Mouse (Mus musculus): ENCODE data around the gene Plekha6.

Plekha6 gene

DNA sequence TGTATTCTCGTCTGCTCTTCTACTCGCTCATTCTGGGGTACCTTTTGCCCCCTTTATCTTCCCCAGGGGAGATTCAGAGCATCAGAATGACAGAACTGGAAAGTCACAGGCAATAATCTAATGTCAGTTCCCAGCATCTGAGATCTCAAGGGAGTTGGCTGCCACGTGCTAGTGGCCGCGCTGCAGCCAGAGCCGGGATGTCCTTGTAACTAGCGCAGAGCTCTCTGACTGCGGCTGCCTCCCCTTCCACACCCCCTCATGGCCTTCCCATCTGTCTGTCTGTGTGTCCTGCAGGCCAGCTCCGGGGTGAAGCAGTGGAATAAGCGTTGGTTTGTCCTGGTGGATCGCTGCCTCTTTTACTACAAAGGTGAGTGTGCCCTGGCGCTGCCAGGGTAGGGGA lies 100.4 kb downstream of the Plekha6 start:
- no peak for ATAC-seq (ENCODE audit: insufficient number of reproducible peaks, low FRiP score, low TSS enrichment)

GRCm38 (mm10) chr1:133265114-133265766 lies 101.2 kb downstream of the Plekha6 start:
- ATAC-seq (ENCODE audit: insufficient number of reproducible peaks, low FRiP score, low TSS enrichment), result no peak

GRCm38 (mm10) chr1:133267094-133267493 lies 103.1 kb downstream of the Plekha6 start:
- no peak for ATAC-seq (ENCODE audit: insufficient number of reproducible peaks, low FRiP score, low TSS enrichment)

- peak; percentile 19 for ATAC-seq (ENCODE audit: insufficient number of reproducible peaks, low FRiP score, low TSS enrichment)
Measured at GRCm38 (mm10) chr1:133267813-133268492, 103.9 kb downstream of the Plekha6 start.

DNA sequence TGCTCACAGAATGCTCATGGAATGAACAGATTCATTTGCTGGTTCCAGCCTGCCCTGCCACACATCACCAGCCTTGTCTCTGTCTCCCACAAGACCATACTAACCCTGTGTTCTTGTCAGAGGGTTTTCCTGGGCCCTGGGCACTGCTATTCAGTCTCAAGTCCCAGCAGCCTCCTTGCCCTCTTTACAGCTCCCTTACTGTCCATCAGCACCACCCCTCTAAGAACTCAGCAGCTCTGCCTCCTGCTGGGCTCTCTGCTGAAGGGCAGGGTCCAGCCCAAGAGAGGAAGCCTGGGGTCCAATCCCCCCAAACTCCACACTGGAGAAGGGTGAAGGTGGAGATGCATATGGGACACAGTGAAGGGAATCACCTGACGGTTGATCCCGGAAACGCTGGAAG lies 104.5 kb downstream of the Plekha6 start:
- no peak for ATAC-seq (ENCODE audit: insufficient number of reproducible peaks, low FRiP score, low TSS enrichment)

- no peak for ATAC-seq (ENCODE audit: insufficient number of reproducible peaks, low FRiP score, low TSS enrichment)
Measured at GRCm38 (mm10) chr1:133270336-133270735, 106.3 kb downstream of the Plekha6 start.

DNA sequence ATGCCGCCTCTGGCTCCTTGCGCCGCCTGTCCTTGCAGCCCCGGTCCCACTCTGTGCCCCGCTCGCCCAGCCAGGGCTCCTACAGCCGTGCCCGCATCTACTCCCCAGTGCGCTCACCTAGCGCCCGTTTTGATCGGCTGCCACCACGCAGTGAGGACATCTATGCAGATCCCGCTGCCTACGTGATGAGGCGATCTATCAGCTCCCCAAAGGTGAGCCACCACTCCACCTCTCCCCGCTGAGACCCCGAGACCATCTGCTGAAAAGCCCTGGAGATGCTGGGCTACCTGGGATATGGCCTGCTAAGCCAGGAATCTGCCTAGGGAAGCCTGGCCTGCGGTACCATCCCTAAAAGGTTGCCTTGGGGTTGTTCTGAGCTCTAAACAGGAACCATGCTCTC lies 110.2 kb downstream of the Plekha6 start:
- ATAC-seq (ENCODE audit: insufficient number of reproducible peaks, low FRiP score, low TSS enrichment), result no peak

DNA sequence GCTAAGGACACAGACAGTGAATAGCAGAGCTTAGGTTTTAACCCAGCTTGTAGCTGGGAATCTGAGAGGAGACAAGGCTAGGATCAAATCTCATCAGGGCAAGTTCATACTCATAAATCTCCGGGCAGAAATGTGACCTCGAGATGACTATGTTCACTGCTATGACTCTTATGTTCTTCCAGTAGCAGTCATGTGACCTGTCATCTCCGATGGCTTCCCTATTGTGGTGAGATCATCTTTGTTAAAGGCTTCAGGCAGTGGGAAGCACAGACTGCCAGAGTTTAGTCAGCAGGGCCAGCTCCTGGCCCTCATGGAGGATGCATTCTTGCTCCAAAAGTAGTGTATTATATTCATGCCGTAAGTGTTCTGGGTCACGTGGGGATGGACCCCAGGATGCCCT lies 113.0 kb downstream of the Plekha6 start:
- no peak for ATAC-seq (ENCODE audit: insufficient number of reproducible peaks, low FRiP score, low TSS enrichment)

DNA sequence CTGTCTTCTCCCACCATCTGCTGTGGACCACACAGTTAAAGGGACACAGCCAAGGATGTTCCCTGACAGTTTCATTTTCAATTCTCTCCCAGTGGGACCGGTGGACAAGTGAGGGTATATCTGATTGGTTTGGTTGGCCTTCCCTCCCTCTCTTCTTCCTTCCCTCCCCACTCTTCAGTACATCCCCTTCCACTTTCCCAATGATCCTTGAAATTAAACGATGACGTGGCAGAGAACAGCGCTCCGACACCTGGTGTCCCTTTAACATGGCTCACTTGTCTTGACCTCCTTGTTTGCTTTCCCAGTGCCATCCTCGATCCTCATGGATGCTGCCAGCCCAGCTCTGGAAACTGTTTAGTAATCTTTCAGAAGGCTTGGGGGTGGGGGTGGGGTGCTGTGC lies 114.5 kb downstream of the Plekha6 start:
- no peak for ATAC-seq (ENCODE audit: insufficient number of reproducible peaks, low FRiP score, low TSS enrichment)

GRCm38 (mm10) chr1:133278946-133279631 lies 115.1 kb downstream of the Plekha6 start:
- no peak for ATAC-seq (ENCODE audit: insufficient number of reproducible peaks, low FRiP score, low TSS enrichment)

- ATAC-seq (ENCODE audit: insufficient number of reproducible peaks, low FRiP score, low TSS enrichment), result no peak
Measured at GRCm38 (mm10) chr1:133279632-133280093, 115.7 kb downstream of the Plekha6 start.

GRCm38 (mm10) chr1:133280537-133280936 lies 116.5 kb downstream of the Plekha6 start:
- ATAC-seq (ENCODE audit: insufficient number of reproducible peaks, low FRiP score, low TSS enrichment), result no peak

GRCm38 (mm10) chr1:133285907-133286306 lies 121.9 kb downstream of the Plekha6 start:
- ATAC-seq (ENCODE audit: insufficient number of reproducible peaks, low FRiP score, low TSS enrichment), result no peak

DNA sequence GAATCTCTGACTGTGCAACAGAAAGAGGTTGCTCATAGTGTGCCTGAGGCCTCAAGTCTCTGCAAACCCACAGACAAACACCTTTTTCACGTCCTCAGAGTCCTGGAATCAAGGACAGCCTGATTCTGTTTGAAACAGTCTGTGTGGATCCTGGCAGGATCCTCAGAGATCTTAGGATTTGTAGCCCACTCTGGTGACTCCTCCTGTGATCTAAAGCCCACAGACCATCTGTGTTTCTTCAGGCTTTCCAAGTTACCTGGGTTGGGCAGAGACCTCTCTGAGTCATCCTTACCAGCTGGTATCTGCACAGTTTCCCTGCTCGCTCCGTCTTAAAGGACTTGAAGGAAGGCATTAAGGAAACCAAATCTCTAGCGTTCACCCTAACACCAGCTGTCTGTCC lies 123.0 kb downstream of the Plekha6 start:
- ATAC-seq (ENCODE audit: insufficient number of reproducible peaks, low FRiP score, low TSS enrichment), result no peak

- no peak for ATAC-seq (ENCODE audit: insufficient number of reproducible peaks, low FRiP score, low TSS enrichment)
Measured at GRCm38 (mm10) chr1:133287880-133288279, 123.9 kb downstream of the Plekha6 start.

DNA sequence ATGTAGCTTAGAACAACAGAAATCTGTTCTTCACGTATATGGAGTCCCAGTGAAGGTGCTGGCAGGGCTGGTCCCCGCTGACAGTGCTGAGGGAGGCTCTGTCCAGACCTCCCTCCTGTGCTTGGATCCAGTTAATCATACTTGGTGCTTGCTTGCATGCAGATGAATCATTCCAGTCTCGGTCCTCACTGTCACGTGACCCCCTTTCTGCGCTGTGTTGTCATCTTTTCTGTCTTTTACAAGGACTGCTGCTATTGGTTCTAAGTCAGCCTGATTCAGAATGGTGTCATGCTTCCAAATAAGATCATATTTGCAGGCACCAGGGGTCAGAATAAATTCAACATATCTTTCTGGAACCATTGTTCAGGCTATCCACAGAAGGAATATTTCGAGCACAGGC lies 127.9 kb downstream of the Plekha6 start:
- no peak for ATAC-seq (ENCODE audit: insufficient number of reproducible peaks, low FRiP score, low TSS enrichment)

- no peak for ATAC-seq (ENCODE audit: insufficient number of reproducible peaks, low FRiP score, low TSS enrichment)
Measured at GRCm38 (mm10) chr1:133292608-133293007, 128.6 kb downstream of the Plekha6 start.

DNA sequence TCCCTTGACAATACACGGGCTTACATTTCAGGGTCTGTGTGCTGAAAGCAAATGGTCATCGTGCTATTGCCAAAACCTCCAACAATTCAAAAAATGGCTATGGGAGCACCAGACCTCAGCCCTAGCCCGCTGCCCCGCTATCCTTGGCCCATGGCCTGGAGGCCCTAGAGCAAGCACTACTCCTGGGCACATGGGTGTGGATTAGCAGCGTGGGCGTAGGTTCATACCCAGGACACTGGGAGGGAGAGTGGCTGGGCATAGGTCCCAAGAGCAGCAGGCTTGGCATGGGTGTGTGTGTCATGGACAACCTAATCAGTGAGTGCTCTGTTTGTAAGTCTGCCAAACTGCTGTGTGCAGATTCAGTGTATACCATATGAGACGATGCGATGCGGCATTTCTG lies 132.4 kb downstream of the Plekha6 start:
- ATAC-seq (ENCODE audit: insufficient number of reproducible peaks, low FRiP score, low TSS enrichment), result peak; percentile 58; the same call in 1 of the 2 replicates

DNA sequence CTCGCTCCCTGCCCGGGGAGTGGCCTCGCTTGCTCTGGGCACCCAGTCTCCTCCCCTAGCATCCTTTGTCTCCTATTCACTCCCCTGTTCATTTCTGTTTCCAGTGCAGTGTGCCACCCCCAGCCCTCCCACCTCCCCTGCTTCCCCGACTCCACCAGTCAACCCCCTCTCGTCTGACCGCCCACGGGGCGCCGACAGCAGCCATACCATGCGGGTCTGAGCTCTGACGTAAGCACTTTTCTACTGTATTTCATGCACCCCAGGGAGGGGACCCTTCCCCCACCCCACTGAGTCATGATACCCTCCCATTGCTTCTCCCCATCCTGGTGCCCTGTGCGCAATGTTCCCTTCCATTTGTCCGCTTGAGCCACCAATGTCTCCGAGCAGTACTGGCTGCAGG lies 134.8 kb downstream of the Plekha6 start:
- no peak for ATAC-seq (ENCODE audit: insufficient number of reproducible peaks, low FRiP score, low TSS enrichment)

- ATAC-seq (ENCODE audit: insufficient number of reproducible peaks, low FRiP score, low TSS enrichment), result no peak
Measured at GRCm38 (mm10) chr1:133302540-133302939, 138.5 kb downstream of the Plekha6 start.

- ATAC-seq (ENCODE audit: insufficient number of reproducible peaks, low FRiP score, low TSS enrichment), result no peak
Measured at GRCm38 (mm10) chr1:133306842-133307241, 142.8 kb downstream of the Plekha6 start.

All from cerebellum, adult (tissue).